8 mouse cellular contexts compared by ENCODE assay signal in the genomic region with DNA sequence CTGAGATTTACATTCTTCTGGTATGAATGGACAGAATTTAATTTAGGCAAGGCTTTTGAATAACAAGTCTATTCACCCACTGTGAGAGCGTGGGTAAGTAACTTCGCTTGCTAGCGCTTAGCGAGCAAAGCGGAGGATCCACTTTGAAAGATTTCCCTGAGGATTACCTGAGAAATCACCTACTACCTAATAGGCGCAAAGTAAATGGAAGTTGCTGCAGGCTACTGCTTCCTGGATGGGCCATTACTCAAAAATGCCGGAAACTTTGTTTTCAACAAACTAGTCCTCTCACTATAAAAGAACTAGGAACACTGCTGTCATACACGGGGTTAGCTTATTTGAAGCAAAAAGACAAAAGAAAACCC. TPM values are rescaled to one million over a fixed set of nuclear protein-coding genes. Genes with fewer than 3 reads are reported as not detected.
DNase-seq lines count a peak whose midpoint lies in the region; ATAC-seq and TF ChIP-seq lines count a peak whose summit lies in the region.

No protein-coding gene starts in this region.

- H3K27ac ChIP-seq in layer of hippocampus, adult 2 months, result peak overlapping the region; percentile 14; the same call in 1 of the 2 replicates
- H3K27ac ChIP-seq in embryonic facial prominence, embryonic 13.5 days, result 0 out of 2 replicates have a peak overlapping the region, but pooled peaks have one; percentile 16
- peak overlapping the region; percentile 68; the same call in 1 of the 2 replicates for H3K27ac ChIP-seq in intestine, postnatal 0 days (ENCODE audit: low read depth, low read length)
- H3K27ac ChIP-seq in neural tube, embryonic 11.5 days (ENCODE audit: low read depth, low read length), result no peak overlapping the region

- H3K9ac ChIP-seq in embryonic facial prominence, embryonic 13.5 days, result peak overlapping the region; percentile 44
- peak overlapping the region; percentile 45; the same call in 1 of the 2 replicates for H3K9ac ChIP-seq in intestine, postnatal 0 days (ENCODE audit: low read depth, low read length)
- no peak overlapping the region for H3K9ac ChIP-seq in neural tube, embryonic 11.5 days (ENCODE audit: low read length)

- ATAC-seq in embryonic facial prominence, embryonic 13.5 days (ENCODE audit: insufficient number of reproducible peaks, insufficient read depth, low FRiP score, low TSS enrichment, low read depth), result no peak; the same call in 1 of the 2 replicates
- peak; percentile 46 for ATAC-seq in intestine, postnatal 0 days
- ATAC-seq in neural tube, embryonic 11.5 days (ENCODE audit: insufficient read depth, low FRiP score, low TSS enrichment), result no peak; the same call in 1 of the 2 replicates

- TF ChIP-seq CTCF in layer of hippocampus, adult 2 months (conservative IDR thresholded peaks at IDR 0.05), result no peak
- no peak for TF ChIP-seq CTCF in intestine, postnatal 0 days (IDR thresholded peaks at IDR 0.05; ENCODE audit: low read depth)

- H3K27me3 ChIP-seq in embryonic facial prominence, embryonic 13.5 days, result peaks cover 18% of the 10 kb centered on the region
- H3K27me3 ChIP-seq in intestine, postnatal 0 days (replicated peaks; ENCODE audit: control insufficient read depth, insufficient read depth, low read length), result no peaks in the 10 kb centered on the region
- no peaks in the 10 kb centered on the region; the same call in 1 of the 2 replicates for H3K27me3 ChIP-seq in neural tube, embryonic 11.5 days (ENCODE audit: control insufficient read depth, insufficient read depth, low read length)

- DNase-seq in layer of hippocampus, adult 2 months (ENCODE audit: low spot score in 2 of 2), result no peak
- DNase-seq in layer of hippocampus, postnatal 14 days (ENCODE audit: low spot score in 2 of 2), result no peak
- no peak for DNase-seq in neural tube, embryonic 11.5 days (ENCODE audit: low spot score)
- DNase-seq in adrenal gland, adult 8-10 months, result no peak
- no peak for DNase-seq in frontal cortex, postnatal 36 days (ENCODE audit: low spot score in 2 of 2)
- DNase-seq in adrenal gland, postnatal 36 days, result no peak

- H3K4me1 ChIP-seq in embryonic facial prominence, embryonic 13.5 days, result no peaks in the 10 kb centered on the region
- no peaks in the 10 kb centered on the region for H3K4me1 ChIP-seq in intestine, postnatal 0 days (replicated peaks; ENCODE audit: control insufficient read depth, insufficient read depth, low read length)
- no peaks in the 10 kb centered on the region for H3K4me1 ChIP-seq in neural tube, embryonic 11.5 days (ENCODE audit: control insufficient read depth, insufficient read depth, low read length)

- no peaks in the 10 kb centered on the region for H3K36me3 ChIP-seq in embryonic facial prominence, embryonic 13.5 days
- H3K36me3 ChIP-seq in intestine, postnatal 0 days (ENCODE audit: control insufficient read depth, insufficient read depth), result no peaks in the 10 kb centered on the region
- no peaks in the 10 kb centered on the region for H3K36me3 ChIP-seq in neural tube, embryonic 11.5 days (ENCODE audit: control insufficient read depth, insufficient read depth, low read length)

- H3K9me3 ChIP-seq in embryonic facial prominence, embryonic 13.5 days, result no peaks in the 10 kb centered on the region
- no peaks in the 10 kb centered on the region for H3K9me3 ChIP-seq in intestine, postnatal 0 days (ENCODE audit: control insufficient read depth)
- H3K9me3 ChIP-seq in neural tube, embryonic 11.5 days (ENCODE audit: control insufficient read depth, low read length), result no peaks in the 10 kb centered on the region

- H3K4me3 ChIP-seq in layer of hippocampus, adult 2 months, result peak overlapping the region; percentile 71
- peak overlapping the region; percentile 54 for H3K4me3 ChIP-seq in embryonic facial prominence, embryonic 13.5 days
- H3K4me3 ChIP-seq in intestine, postnatal 0 days (ENCODE audit: low read depth, low read length), result peak overlapping the region; percentile 56
- peak overlapping the region; percentile 44 for H3K4me3 ChIP-seq in neural tube, embryonic 11.5 days (ENCODE audit: low read depth, low read length)

- H3K4me2 ChIP-seq in embryonic facial prominence, embryonic 13.5 days, result peak overlapping the region; percentile 56
- H3K4me2 ChIP-seq in intestine, postnatal 0 days (replicated peaks; ENCODE audit: low read depth), result peak overlapping the region; percentile 62
- peak overlapping the region; percentile 49 for H3K4me2 ChIP-seq in neural tube, embryonic 11.5 days (ENCODE audit: low read depth)

- 21% methylated on average over 8 of the region's 8 CpGs for WGBS in embryonic facial prominence, embryonic 13.5 days
- WGBS in intestine, postnatal 0 days, result 26% methylated on average over 8 of the region's 8 CpGs
- WGBS in neural tube, embryonic 11.5 days, result 28% methylated on average over 8 of the region's 8 CpGs

RNA-seq across cellular contexts. Expression of a gene that starts 0.4 kb away (rescaled TPM):
- 10 to 100 TPM in 1 of 2 experiments, 1 to 10 TPM in 1; 9.8 to 13.9 TPM for total RNA-seq in layer of hippocampus, adult 2 months (2021)
- 1 to 10 TPM; 6.0 to 7.2 TPM for total RNA-seq in layer of hippocampus, postnatal 14 days (2021)
- 3.4 and 4.1 TPM in 2 replicates for polyA plus RNA-seq in embryonic facial prominence, embryonic 13.5 days (2015; fragmentation: Nextera tagmentation; extraction: Ambion mirVana)
- 2.9 TPM in 2 replicates for polyA plus RNA-seq in intestine, postnatal 0 days (2015; fragmentation: Nextera tagmentation; extraction: Ambion mirVana)
- 0.69 and 0.74 TPM in 2 replicates for polyA plus RNA-seq in neural tube, embryonic 11.5 days (2014; fragmentation: Nextera tagmentation; extraction: Ambion mirVana)
- 10 to 100 TPM in 2 of 4 experiments, 1 to 10 TPM in 2; 8.5 to 12.9 (median 10.8) TPM for total RNA-seq in adrenal gland, adult 8-10 months (2022)
- 10 to 100 TPM in 1 of 2 experiments, 1 to 10 TPM in 1; 8.3 to 11.7 TPM for total RNA-seq in adrenal gland, postnatal 36 days (2021)

RNA-seq across cellular contexts. Expression of a gene that starts 29.9 kb away (rescaled TPM):
- total RNA-seq in layer of hippocampus, adult 2 months (2021), result not detected
- not detected for total RNA-seq in layer of hippocampus, postnatal 14 days (2021)
- 0.63 and 0.70 TPM in 2 replicates for polyA plus RNA-seq in embryonic facial prominence, embryonic 13.5 days (2015; fragmentation: Nextera tagmentation; extraction: Ambion mirVana)
- polyA plus RNA-seq in intestine, postnatal 0 days (2015; fragmentation: Nextera tagmentation; extraction: Ambion mirVana), result 0.17 and 0.39 TPM in 2 replicates
- not detected in 2 replicates for polyA plus RNA-seq in neural tube, embryonic 11.5 days (2014; fragmentation: Nextera tagmentation; extraction: Ambion mirVana)
- not detected for total RNA-seq in adrenal gland, adult 8-10 months (2022)
- not detected for total RNA-seq in adrenal gland, postnatal 36 days (2021)
